Mouse (Mus musculus) olfactory bulb, adult 2 months (tissue): ENCODE results near the gene Usp54. TPM values are rescaled to one million over a fixed set of nuclear protein-coding genes. Genes with fewer than 3 reads are reported as not detected.
A peak's percentile ranks its signal among the peaks of the same experiment; 100 is the strongest.

Experiments
- H3K27ac ChIP-seq: fragments of 200-500 bp; 2 replicates; pipeline ENCODE4 v1.5.1; 2012; ENCODE audit warnings: low read depth, low read length; ENCODE audit not compliant: insufficient read depth
- H3K4me1 ChIP-seq: fragments of 200-500 bp; 2 replicates; pipeline ENCODE4 v1.6.1; 2012; ENCODE audit warnings: low read length; ENCODE audit not compliant: control insufficient read depth, insufficient read depth
- H3K4me3 ChIP-seq: fragments of 200-500 bp; 2 replicates; pipeline ENCODE4 v1.5.1; 2012; ENCODE audit warnings: mild to moderate bottlenecking, low read depth, low read length, moderate library complexity; ENCODE audit not compliant: insufficient read depth
- CTCF ChIP-seq: fragments of 200-500 bp; IDR thresholded peaks from 2 replicates; pipeline ENCODE4 v1.5.1; 2012; ENCODE audit warnings: low read depth, mild to moderate bottlenecking, low read length, moderate library complexity; ENCODE audit not compliant: insufficient read depth
- POLR2A ChIP-seq: fragments of 200-500 bp; IDR thresholded peaks from 2 replicates; pipeline ENCODE4 v1.6.1; 2012; ENCODE audit warnings: mild to moderate bottlenecking, low read depth, low read length, moderate library complexity; ENCODE audit not compliant: insufficient read depth
- WGBS: fragments of 180-500 bp; shearing (Covaris S2); methylation state at CpG from one replicate; pipeline ENCODE4 v1.1.7; 2018; 5-methylcytosine and 5-hydroxymethylcytosine counted together
- polyA plus RNA-seq: library from polyadenylated mRNA; stranded (reverse); fragments of >200 nt; gene quantifications from 2 replicates; pipeline ENCODE4 v1.2.4, GENCODE M21; 2012; ENCODE audit warnings: low replicate concordance; ENCODE audit not compliant: missing spikeins, insufficient read depth, insufficient read length

Usp54 gene
- polyA plus RNA-seq, 1 experiment = 58.6 TPM

DNA sequence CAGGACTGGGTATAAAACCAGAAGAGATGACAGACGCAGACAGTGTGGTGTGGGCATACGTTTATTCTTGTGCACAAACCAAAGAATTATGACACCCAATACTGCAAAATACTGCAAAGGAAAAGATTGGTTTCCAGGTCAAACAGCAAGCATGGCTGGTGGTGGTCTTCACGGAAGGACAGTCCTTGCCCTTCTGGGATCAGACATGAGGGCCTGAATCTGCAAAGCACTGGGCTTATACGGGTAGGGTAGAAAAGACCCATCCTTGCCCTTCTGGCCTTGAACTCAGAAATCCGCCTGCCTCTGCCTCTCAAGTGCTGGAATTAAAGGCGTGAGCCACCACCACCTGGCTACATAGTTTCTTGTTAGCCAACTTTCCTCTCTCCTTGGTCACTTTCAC, 18.0 kb upstream of the Usp54 start:
- Histone ChIP-seq H3K4me1 (peaks cover 14% of the 10 kb centered on the region), H3K4me3 (no peak overlapping the region), H3K27ac (no peak overlapping the region)
- WGBS = 93% methylated on average over 6 of the region's 6 CpGs
- TF ChIP-seq CTCF (no peak), POLR2A (no peak)

DNA sequence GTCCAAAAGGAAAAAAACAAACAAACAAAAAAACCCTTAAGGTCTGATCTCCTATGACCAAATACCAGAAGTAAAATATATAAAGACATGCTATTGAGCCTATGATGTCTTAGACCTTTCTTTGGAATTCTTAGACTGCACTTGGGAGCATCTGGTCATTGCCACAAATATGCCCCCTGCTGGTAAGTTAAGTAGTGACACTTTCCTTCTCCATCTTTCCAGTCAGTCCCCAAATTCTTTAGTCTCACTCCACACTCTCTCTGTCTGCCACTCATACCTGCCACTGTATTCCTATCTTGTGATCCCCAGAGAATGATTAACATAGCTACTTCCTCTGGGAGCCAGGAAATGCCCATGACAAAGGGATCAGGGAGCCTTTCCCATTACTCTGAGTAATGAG, 17.5 kb upstream of the Usp54 start:
- no peak overlapping the region for H3K27ac ChIP-seq
- no peak overlapping the region for H3K4me3 ChIP-seq
- TF ChIP-seq CTCF (no peak), POLR2A (no peak)
- peaks cover 14% of the 10 kb centered on the region for H3K4me1 ChIP-seq

DNA sequence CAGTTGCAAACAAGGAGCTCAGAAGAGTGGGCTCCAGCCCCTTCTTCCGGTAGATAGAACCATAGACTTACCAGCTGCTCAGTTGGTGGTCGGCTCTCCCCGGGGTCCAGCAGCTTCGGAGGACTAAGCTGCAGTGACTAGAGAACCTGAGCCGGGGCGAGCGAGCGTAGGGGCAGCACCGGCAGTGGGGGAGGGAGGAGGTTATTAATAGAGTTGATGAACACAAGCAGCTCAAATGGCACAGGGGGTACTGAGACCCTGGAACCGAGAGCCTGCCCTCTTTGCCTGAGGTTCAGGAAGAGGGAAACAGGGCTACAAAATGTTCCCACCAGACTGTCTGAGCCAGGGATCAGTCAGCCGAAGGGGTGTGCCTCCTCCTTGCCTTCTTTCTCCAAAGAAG, 15.5 kb upstream of the Usp54 start, which contains the start of gene Myoz1:
Myoz1 (minus strand) TSS at position 180 of the 400 bp plus-strand sequence.
- TF ChIP-seq POLR2A (no peak), CTCF (no peak)
- H3K27ac ChIP-seq = no peak within 1 kb of the TSS
- 41% methylated on average over 11 of the region's 11 CpGs for WGBS
- H3K4me3 ChIP-seq = no peak within 1 kb of the TSS
- peaks cover 6% of the 10 kb centered on the region for H3K4me1 ChIP-seq

DNA sequence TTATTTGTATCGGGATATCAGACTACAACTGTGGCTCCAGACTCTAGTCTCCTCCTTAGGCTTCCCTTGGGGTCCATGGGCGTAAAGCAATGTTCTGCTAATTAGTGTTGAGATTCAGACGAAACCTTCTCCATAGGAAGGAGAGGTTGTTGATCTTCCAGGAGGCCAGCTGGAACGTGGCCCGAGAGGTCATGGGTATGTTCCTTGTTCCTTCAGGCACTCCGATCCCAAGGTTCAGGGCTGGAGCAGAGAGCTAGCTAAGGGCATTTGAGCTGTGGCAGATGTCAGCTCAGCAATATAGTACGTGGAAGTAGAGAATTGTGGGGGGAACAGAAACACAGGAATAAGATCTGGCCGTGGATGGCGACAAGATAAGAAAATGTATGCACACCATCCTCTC, 14.9 kb upstream of the Usp54 start:
- WGBS = 87% methylated on average over 9 of the region's 9 CpGs
- peaks cover 5% of the 10 kb centered on the region for H3K4me1 ChIP-seq
- no peak overlapping the region for H3K27ac ChIP-seq
- TF ChIP-seq POLR2A (no peak), CTCF (no peak)
- no peak overlapping the region for H3K4me3 ChIP-seq

DNA sequence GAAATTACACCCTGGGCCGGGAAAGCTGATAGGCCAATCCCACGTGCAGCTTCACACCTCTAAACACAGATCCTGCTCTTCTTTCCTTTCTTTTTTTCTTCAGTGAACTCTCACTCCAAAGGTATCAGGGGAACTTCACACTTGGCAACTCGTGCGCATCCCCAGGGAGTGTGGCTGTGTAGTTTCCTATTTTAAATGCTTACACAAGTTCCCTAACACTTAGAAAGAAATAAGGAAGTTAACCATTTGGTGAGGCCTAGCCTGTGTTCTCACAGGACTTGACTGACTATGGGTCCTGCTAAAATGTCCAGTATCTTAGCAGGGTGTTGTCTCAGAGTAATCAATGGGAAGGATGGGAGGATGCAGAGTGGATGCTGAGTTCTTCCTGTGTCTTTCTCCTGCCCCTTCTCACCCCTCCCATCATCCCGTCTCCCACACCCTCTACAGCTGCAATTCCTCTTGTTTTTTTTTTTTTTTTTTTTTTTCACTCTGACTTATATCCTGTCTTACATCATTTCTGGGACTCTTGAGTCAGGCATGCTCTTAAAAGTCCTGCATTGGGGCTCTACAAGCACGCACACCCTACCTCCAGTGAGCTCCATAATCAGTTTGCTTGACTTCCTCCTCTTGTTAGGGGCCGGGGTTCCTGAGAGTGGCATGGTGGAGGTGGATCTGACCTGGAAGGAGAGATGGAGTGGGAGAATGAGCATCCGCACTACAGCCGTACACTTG, 14.0 kb upstream of the Usp54 start:
- Histone ChIP-seq H3K27ac (no peak overlapping the region), H3K4me3 (no peak overlapping the region), H3K4me1 (no peaks in the 10 kb centered on the region)
- WGBS = 80% methylated on average over 9 of the region's 9 CpGs
- no peak for TF ChIP-seq POLR2A
- TF ChIP-seq CTCF = no peak

DNA sequence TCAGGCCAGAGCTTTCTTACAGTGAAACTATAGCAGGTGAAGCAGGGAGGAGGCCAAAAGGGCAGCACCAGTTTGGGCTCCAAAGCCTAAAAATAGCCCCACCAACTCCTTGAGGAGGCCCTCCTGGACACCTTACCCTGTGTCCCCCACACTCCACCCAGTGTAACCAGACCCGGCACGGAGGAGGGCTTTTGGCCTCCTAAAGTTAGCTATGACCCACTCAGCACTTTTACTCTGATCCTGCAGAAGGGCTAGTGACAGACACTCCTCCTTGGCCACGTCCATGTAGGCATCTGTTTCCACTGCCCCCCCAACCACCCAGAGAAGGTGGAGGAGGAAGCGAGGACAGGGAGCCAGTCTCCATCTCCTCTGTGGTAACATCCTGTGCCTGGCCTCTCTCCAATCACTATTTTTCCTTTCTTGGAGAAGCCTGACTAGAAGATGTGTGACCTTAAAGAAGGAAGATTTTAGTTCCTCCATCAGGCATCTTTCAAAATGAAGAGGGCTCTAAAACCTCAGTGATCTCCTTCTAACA, 10.9 kb upstream of the Usp54 start:
- TF ChIP-seq CTCF (no peak), POLR2A (no peak)
- 76% methylated on average over 4 of the region's 4 CpGs for WGBS
- Histone ChIP-seq H3K4me3 (no peak overlapping the region), H3K4me1 (no peaks in the 10 kb centered on the region), H3K27ac (no peak overlapping the region)

DNA sequence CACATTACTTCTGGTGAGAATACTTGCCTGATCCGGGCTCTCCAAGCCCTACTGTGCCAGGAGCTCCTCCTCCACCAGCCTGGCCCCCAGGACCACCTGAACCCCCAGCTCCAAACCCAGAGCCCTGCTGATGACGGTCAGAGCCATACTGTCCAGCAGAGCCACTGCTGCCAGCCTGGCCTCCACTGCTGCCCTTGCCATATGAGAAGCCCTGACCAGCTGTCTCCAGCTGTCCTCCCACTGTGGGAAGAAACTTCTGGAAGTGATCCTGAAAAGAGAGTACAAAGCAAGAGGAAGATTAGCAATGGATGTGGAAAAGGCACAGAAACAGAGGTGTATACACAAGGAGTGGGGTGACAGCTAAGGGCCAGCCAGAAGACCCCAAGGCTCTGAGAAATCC, 10.1 kb upstream of the Usp54 start:
- TF ChIP-seq CTCF = no peak
- WGBS = 88% methylated on average over 2 of the region's 2 CpGs
- Histone ChIP-seq H3K27ac (no peak overlapping the region), H3K4me1 (no peaks in the 10 kb centered on the region), H3K4me3 (no peak overlapping the region)

DNA sequence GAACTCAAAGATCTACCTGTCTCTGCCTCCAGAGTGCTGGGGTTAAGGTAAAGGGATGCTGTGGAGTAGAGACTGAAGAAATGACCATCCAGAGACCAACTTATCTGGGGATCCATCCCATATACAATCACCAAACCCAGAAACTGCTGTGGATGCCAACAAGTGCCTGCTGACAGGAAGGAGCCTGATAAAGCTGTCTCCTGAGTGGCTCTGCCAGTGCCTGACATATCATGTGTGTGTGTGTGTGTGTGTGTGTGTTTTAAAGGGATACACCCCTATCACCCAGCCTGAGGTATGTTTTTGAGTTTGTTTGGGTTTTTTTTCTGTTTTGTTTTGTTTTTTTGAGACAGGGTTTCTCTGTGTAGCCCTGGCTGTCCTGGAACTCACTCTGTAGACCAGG, 5.5 kb upstream of the Usp54 start:
- no peak overlapping the region for H3K27ac ChIP-seq
- no peak for TF ChIP-seq POLR2A
- no peak for TF ChIP-seq CTCF

DNA sequence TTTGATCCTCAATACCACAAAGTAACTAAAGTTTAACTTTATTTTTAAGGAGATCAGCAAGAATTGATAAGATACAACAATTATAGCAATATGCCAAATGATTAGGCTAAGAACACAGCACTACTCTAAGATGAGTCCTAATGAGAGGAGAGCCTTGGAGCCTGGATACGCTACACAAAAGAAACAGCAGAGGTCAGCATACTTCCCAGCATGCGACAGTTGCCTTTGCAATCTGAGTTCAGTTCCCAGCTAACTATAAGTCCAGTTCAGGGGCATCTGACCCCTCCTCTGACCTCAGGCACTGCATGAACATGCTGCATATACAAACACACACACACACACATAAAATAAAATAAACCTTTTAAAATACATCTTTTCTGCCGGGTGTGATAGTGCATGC, 4.7 kb upstream of the Usp54 start:
- no peak overlapping the region for H3K4me3 ChIP-seq
- TF ChIP-seq CTCF = no peak
- TF ChIP-seq POLR2A = no peak
- H3K4me1 ChIP-seq = no peaks in the 10 kb centered on the region
- WGBS = 47% methylated on average over 3 of the region's 3 CpGs
- no peak overlapping the region for H3K27ac ChIP-seq

More for the DNA sequence above, 5.5 kb upstream of the Usp54 start:
- no peaks in the 10 kb centered on the region for H3K4me1 ChIP-seq
- H3K4me3 ChIP-seq = no peak overlapping the region

DNA sequence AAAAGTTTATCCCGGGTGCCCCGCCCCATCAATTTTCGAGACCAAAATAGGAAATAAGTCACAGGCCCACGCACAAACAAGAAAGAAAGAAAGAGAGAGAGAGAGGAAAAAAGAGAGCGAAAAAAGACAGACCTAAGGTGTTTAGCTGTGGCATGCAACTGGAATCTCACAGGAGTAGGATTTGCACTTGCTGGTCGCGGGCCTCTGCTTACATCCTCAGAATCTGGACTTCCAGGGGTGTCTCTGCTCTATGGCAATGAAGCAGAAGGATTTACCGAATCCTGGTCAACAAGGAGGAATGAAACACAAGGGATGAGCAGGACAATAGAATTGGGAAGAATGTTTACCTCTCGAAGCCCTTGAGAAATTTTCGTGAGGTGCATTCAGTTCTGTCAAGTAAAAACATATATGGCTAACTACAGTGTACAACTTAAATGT, 594 bp upstream of the Usp54 start:
- H3K4me1 ChIP-seq = peaks cover 2% of the 10 kb centered on the region; the same call in 1 of the 2 replicates
- WGBS = 11% methylated on average over 10 of the region's 10 CpGs
- peak overlapping the region; percentile 81 for H3K4me3 ChIP-seq
- H3K27ac ChIP-seq = peak overlapping the region; percentile 91
- TF ChIP-seq CTCF (no peak), POLR2A (no peak)
